Mouse (Mus musculus): ENCODE data around the gene Sfxn3.
A peak's percentile ranks its signal among the peaks of the same experiment; 100 is the strongest.

Gene Sfxn3

DNA sequence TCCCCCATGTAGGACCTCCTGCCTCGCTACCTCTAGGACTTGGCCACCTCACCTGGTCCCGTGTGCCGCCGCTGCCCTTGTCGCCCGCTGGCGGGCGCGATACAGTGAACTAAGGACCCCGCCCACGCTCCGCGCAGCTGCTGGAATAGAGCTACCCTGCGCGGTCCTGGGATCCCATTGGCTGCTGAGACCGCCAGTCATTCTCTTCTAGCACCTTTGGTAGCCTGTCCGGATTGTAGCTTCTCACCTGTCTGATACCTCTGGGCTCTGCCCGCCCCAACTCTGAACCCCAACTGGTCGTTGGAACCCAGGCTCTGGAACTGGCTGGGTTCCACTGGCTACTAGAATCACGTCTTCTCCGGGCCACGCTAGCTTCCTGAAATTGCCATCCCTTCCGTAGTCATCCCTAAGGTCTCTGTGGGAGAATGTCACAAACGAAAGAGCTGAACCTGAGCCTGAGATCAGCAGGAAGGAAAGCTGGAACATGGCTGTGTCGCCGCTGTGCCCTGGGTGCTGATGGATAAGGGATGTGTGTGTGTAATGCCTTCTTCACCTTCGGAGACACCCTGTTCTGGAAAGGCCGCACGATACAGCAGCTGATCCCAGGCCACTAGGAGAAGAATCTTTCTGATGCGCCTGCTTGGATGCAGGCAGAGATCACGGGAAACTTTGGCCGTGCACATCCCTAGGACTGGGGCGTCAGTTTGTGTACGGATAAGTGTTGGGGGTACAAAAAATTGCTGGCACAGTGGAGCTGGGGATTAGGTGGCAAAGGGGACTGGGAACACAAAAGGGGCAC, 581 bp upstream of the Sfxn3 start:
- DNase-seq (ENCODE audit: low read depth, low spot score) = peak; percentile 87

DNA sequence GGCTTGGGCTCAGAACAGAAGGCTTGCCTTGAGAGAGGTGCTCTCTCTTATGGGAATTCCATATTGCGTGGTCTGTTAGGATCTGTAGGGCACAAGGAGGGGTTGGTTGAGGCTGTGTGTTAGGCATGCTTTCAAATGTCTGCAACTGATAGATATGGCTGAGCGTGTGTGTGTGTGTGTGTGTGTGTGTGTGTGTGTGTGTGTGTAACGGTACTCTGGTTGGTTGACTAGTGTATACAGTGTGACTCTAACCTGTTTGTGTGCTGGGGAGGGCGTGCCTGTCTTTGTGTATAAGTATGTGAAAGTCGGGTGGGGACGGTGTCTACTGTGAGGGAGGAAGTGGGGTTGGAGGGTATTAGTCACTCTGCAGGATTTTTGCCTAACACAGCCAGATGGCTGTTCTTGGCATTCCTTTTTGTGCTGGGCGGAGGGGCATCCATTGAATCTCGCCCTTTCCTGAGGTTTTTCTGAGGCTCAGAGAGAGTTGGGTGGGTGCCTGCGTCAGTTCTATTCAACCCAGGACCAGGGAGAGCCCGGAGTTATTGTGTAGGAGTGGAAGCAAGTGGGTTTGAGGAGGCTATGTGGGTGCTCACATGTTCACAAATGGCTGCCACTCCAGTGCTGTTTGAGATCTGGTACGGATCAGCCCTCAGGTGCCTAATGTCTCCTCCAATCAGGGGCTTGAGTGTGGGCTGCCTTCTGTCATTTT, 786 bp downstream of the Sfxn3 start:
- DNase-seq (ENCODE audit: low read depth, low spot score) = no peak

DNA sequence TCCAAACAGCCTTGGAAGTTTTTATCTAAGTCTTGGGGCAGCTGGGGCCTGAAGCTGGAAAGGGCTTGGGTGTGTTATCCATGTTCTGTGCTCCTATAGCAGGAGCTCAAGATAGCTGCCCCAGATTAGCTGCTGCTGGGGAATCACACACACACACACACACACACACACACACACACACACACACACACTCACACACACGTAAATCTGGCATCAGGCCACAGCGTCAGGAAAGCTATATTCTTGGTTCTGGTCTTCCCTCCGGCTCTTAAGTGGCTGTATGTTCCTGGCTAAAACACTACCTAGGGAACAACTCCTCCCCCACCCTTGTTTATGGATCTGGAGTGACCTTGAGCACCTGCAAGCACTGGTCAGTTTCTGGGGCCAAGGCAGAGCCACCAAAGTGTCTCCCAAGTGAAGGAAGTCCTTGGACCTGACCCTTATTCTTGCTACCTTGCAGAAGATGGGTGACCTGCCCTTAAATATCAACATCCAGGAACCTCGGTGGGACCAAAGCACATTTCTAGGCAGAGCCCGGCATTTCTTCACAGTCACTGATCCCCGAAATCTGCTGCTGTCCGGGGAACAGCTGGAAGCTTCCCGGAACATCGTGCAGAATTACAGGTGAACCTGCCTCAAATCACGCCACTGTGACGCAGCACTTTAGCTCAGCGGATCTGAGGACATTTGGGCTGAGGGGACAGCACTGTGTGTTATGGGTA, 1.5 kb downstream of the Sfxn3 start:
- DNase-seq (ENCODE audit: low read depth, low spot score) = no peak

DNA sequence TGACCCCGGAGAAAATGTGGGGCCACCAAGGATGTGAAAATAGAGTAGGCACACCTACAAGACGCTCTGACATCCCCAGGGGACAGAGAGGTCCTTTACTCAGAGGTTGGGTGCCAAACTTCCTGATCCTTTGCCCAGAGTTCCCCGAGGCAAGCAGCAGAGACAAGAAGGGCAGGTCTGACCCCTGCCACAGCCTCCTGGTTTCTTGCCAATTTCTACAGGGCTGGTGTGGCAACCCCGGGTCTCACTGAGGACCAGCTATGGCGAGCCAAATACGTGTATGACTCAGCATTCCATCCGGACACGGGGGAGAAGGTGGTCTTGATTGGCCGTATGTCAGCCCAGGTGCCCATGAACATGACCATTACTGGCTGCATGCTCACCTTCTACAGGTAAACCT, 2.2 kb downstream of the Sfxn3 start:
- DNase-seq (ENCODE audit: low read depth, low spot score) = no peak

DNA sequence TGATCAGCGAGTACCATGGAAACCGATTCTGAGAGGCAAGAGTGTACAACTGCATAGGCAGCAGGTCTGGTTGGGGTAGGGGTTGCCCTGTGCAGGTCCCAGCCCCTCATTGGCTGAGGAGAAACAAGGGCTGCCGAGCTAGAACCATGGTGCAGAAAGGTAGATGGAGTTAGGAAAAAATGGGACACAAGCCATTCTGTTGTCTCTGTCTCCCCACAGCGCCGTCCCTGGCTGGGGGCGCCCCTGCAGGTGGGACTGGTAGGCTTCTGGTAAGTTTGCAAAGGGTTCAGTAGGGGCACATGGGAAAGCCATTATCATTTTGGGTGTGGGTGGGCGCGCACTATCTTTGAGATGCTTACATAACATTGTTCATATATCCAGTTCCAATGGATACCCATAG, 6.1 kb downstream of the Sfxn3 start:
- DNase-seq (ENCODE audit: low read depth, low spot score) = no peak

DNA sequence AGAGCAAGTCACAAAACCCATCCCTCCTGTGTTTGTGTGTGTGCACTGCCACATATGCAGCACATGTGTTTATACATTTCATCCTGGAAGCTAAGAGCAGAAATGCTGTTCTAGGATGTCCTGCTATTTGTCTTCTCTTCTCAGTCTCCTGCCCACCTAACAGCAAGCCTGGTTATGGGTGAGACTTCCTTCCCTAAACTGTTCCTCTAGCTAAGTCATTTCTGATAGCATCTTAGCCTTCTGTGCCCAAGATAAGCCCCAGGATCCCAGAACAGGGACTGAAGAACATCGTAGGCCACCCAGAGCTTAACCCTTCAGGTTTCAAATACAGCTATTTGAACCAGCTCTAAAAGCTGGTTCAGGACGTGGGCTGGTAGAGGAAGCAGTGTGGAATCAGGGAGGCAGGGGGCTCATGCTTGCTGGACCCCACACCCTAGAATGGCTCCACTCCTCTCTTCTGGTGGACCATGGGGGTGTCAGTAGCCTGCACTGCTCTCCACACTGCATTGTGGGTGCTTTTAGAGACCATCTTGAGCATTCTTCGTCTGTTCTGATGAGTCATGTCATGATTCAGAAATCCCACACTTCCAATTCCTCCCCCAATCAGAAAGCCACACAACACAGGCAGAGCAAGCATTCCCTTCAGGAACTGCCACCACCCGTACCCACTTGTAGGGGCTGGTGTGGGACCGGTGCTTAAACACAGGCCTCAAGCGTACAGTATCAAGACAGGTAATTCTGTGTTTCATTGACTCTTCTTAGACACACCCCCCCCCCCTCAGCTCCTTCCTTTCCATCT, 7.8 kb downstream of the Sfxn3 start:
- no peak for DNase-seq (ENCODE audit: low read depth, low spot score)

DNA sequence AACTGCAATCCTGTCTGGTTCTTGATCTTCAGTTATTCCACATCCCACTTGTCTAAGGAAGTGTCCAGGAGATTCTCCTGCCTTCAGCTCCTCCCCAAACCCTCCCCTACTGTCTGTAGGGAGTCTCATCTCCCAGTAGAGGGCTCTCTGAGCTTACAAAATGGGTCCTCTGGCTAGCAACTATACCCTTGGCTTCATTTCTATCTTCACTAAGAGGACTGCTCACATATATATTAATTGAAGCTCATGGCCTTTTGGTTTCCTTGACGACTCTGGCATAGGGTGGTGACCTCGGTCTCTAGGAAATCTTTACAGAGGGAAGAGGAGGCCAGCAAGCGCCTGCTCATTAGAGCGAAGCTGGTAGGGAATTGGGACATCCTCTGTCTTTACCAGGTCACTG, 9.1 kb downstream of the Sfxn3 start:
- DNase-seq (ENCODE audit: low read depth, low spot score) = peak; percentile 63

DNA sequence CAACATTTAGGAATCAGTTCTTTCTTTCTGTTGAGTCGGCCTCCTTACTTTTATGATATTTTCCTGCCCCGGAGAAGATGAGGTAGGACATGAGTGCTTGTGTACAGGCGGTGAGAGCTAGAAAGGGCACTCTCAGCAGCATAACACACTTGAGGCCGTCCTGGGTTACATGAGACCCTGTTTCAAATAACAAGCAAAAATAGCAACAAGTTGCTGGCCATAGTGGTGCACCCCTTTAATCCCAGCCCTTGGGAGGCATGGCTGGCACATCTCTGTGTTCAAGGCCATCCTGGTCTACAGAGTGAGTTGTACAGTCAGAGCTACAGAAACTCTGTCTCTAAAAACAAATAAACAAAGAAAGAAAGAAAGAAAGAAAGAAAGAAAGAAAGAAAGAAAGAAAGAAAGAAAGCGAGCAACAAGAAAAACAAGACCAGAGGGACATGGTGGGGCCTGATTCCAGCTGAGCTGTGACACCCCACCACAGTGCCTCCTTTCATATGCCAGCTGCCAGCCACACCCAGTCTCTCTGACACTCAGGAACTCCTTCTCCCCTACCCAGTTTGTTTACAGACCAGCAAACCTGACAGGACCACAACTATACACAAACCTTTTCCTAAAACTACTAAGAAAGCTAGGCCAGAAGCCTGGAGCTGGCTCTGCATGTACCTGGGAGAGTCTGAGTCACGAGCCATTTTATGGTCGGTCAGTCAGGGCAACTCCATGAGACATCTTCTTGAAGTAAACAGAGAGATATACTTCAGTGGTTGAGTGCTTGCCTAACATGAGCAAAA, 9.8 kb downstream of the Sfxn3 start:
- DNase-seq (ENCODE audit: low read depth, low spot score) = no peak

DNA sequence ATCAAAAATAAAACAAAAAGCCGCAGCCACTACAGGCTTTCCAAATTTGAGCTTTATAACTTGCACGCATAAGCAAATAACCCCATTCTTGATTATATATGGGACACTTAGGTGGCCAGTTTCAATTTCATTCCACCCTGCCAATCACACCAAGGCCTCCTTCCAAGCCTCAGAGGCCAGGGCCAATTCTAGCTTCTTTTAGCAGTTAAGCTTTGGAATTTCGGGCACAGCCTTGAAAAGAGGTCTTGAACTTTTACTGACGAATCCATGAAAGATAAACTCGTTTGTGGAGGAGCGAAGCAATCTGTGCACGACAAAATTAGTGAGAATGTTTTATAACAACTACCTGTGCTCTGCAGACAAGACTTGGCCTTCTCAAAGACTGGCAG, 10.4 kb downstream of the Sfxn3 start:
- DNase-seq (ENCODE audit: low read depth, low spot score) = no peak

DNA sequence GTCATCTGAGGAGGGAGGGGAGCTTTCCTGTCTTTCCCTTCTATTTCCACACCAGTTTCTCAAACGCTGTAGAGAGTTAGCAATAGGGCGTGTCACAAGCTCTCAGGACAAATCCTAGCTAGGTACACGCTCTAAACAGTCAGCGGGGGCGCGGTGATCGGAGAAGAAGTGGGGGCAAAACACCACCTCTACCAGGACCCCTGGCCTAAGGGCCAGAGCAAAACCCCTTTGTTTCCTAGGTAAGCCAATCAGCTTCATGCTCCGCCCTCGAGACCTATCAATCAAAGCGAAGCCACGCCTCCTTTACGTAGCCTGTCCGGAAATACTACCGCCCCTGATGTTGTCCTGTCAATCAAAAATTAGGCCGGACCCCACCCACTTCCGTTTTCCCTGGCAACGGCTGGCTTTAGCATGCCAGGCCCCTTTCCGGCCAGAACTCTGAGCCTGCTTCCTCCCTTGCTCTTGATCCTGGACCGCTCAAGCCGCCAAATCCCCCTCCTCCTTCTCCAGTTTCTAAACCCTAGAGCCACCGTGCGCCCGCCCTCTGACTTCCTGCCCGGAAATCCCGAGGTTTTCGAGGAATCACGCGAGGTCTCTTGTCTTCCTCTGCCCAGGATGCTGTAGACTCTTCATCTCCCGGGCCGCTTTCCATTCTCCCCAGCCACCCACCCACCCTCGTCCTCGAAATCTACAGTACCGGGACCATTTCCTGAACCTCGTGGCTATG, 11.0 kb downstream of the Sfxn3 start:
- peak; percentile 97 for DNase-seq (ENCODE audit: low read depth, low spot score)

DNA sequence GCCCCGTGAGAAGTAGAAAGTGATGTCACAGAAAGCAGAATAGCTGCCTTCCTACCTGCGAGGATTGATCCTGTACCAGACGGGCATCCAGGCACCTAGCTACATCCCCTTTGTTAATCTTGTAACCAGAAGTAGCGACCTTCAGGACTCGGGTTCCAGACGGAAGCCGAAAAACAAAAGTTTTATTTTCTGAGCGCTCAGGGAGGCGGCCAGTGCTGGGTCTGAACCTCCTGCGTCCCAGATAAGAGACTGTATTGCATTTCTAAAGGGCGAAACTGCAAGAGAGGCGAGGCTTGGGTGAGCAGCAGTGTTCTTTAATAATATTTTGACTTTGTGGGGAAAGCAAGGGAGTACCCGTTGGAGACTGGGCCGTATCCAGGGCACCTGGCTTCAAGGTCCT, 11.5 kb downstream of the Sfxn3 start:
- DNase-seq (ENCODE audit: low read depth, low spot score) = no peak

DNA sequence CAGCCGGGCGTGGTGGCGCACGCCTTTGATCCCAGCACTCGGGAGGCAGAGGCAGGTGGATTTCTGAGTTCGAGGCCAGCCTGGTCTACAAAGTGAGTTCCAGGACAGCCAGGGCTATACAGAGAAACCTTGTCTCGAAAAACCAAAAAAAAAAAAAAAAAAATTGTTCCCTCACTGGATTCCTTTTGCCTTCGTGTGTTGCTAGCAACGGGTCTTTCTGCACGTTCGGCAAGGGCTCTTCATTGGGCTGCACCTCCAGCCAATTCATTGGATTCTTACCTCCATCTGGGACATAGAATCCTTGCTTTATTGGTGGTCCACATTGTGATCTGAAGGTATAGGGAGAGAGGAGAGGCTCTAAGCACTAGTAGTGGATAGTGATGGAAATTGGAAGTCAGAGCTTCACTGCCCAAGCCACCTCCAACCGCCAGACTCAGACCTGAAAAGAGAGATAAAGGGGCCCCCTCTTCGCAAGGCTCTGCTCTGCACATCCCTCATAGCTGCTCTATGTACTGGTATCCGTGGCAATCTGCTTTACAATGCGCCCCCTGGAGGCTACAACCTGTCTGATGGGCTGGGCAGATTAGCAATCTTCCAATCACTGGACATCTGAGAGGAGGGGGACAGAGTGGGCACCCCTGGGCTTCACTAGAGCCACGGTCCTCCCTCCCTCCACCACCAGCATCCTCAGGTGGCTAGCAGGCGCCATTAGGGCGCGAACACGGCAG, 16.4 kb downstream of the Sfxn3 start:
- peak; percentile 74 for DNase-seq (ENCODE audit: low read depth, low spot score)

DNA sequence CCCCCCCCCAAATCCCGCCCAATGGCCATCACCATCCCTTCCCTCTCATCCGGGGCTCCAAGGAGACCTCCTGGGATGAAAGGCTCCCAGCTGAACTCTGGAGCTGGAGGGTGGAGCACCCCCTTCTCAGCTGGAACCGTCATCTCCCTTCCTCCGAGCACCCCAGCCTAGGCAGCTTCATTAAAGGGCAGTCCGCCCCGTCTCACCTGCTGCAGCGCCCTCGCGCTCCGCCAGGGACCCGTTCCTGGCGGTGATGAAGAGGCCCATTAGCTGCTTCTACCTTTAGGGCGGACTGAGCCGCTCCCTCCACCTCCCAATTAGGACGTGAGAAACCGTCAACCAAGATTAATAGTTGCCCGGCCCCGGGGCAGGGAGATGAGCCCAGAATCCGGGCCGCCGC, 17.9 kb downstream of the Sfxn3 start:
- peak; percentile 49 for DNase-seq (ENCODE audit: low read depth, low spot score)

DNA sequence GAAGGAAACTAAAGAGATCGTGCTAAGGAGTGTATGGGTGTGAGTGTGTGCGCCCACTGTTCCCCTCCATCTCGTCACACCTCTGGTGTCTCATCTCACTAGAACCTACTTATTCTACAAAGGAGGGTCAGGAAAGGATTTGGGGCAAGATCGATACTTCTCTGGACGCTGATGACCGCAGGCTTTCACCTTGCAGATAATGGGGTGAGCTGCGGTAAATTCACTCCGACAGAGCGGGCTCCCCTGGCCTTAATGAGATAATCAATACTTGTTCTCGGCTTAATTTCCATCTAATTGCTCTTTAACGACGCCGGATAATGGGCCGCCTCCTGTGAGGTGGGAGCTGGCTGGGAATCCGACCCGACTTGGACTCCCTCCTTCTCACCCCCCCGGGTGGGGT, 19.9 kb downstream of the Sfxn3 start:
- no peak for DNase-seq (ENCODE audit: low read depth, low spot score)

DNA sequence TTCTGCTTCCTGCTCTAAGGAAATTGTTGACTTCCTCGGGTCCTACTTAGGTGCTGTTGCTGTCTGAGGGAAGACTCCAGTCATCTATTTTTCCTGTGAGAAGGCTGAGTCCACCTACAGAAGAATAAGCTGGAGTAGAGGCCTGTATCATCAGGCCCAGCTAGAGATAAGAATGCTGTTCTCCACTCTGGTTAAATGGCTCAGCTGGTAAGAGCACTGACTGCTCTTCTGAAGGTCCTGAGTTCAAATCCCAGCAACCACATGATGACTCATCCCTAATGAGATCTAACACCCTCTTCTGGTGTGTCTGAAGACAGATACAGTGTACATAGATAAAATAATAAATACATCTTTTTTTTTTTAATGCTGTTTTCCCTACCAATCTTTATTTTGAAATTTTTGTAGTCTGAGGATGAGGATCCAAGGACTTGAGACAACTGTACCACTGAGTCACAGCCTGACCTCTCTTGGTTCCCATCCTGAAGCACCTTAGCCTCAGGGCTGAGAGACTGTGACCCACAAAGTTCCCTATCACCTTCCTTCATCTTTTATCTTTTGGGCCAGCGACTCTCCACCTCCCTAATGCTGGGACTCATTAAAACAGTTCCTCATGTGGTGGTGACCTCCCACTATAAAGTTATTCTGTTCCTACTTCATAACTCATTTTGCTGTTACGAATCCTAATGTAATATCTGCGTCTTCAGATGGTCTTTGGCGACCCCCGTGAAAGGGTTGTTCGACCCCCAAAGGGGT, 20.6 kb downstream of the Sfxn3 start:
- no peak for DNase-seq (ENCODE audit: low read depth, low spot score)

DNA sequence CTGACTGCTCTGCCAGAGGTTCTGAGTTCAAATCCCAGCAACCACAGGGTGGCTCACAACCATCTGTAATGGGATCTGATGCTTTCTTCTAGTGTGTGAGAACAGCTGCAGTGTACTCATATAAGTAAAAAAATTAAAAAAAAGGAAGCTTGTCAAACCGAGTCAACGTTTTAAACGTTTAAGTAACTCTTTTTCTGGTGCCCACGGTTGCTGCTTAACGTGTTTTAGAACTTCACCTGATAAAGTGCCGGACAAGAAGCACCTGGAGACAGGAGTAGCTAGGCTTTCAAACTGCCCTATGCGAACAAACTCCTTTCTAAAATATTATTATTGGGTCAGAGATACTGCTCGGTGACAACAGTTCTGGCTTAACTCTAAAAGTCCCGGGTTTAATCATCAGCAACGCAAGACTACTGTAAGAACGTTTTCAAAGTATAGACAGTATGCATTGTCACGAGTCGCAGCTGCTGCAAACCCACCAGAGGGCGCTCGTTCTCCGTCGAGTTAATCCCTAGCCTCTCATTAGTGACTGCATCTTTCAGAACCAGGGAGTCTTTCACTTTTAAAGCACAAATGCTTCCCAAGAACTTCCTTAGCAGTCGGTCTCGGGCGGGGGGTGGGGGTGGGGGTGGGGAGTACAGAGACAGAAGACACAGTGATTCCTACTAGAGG, 26.7 kb downstream of the Sfxn3 start:
- peak; percentile 93 for DNase-seq (ENCODE audit: low read depth, low spot score)

DNA sequence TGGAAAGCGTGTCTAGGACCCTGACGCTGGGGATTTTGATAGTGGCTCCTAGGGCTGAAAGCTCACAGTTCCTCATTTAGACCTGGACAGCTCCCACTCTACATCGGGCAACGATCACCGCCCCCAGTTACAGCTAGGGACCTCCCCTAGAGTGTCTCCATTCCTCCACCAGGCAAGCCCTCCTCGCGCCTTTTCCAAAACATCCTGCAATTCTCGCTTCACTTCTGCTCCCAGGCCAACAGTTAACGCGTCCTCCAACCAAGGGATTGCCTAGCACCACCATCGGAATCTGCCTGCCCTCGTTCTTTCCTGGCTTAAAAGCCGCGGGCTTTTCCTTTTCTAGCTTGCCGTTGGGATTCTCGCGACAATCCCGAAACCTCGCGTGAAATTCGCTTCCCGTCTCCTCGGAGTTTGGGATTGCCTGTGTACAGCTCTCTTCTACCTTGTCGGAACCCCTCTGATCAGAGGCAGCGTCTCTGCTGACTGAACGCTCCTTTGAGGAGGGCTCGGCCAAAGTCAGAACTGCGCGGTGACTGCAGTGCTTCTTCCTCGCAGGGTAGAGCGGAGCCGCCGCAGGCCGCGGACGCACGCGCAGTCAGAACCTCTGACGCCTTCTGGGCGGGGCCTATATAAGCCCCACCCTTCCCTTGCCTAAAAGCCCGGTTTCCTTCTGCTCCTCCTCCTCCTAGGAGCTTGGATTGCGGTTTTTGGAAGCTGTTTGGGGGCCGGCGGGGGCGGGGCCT, 27.4 kb downstream of the Sfxn3 start, which contains the start of gene Kazald1:
Gene Kazald1, plus strand, starts transcription at position 662 of the 743 bp plus-strand sequence.
- DNase-seq (ENCODE audit: low read depth, low spot score) = peak; percentile 88

All from ES-CJ7 (cell line).